Mouse (Mus musculus) midbrain, embryonic 12.5 days (tissue): ENCODE results near the gene Chrnb2. TPM values are rescaled to one million over a fixed set of nuclear protein-coding genes. Genes with fewer than 3 reads are reported as not detected.

ENCODE experiments used
- ATAC-seq: fragments of 200-750 bp; cut with Nextera tagmentation; 2 replicates; pipeline ENCODE4 v1.8.0; 2017; ENCODE audit warnings: low read depth, moderate TSS enrichment, moderate library complexity; ENCODE audit not compliant: low FRiP score
- H3K27ac ChIP-seq: fragments of 300-500 bp; sonication (generic); replicated peaks from 2 replicates; pipeline ENCODE4 v1.5.1; 2016; ENCODE audit warnings: mild to moderate bottlenecking
- H3K27me3 ChIP-seq: fragments of 300-500 bp; sonication (generic); 2 replicates; pipeline ENCODE4 v1.6.1; 2016; ENCODE audit warnings: mild to moderate bottlenecking
- H3K36me3 ChIP-seq: fragments of 300-500 bp; sonication (generic); 2 replicates; pipeline ENCODE4 v1.6.1; 2016
- H3K4me1 ChIP-seq: fragments of 300-500 bp; sonication (generic); 2 replicates; pipeline ENCODE4 v1.6.1; 2016
- H3K4me2 ChIP-seq: fragments of 300-500 bp; sonication (generic); replicated peaks from 2 replicates; pipeline ENCODE4 v1.6.1; 2016; ENCODE audit warnings: mild to moderate bottlenecking, moderate library complexity
- H3K4me3 ChIP-seq: fragments of 300-500 bp; sonication (generic); 2 replicates; pipeline ENCODE4 v1.5.1; 2016; ENCODE audit warnings: mild to moderate bottlenecking
- H3K9ac ChIP-seq: fragments of 300-500 bp; sonication (generic); replicated peaks from 2 replicates; pipeline ENCODE4 v1.6.1; 2016; ENCODE audit warnings: mild to moderate bottlenecking, moderate library complexity
- H3K9me3 ChIP-seq: fragments of 300-500 bp; sonication (generic); 2 replicates; pipeline ENCODE4 v1.6.1; 2016; ENCODE audit warnings: mild to moderate bottlenecking
- WGBS: fragments of 180-500 bp; shearing (Covaris S2); methylation state at CpG from one replicate; pipeline ENCODE4 v1.1.7; 2016; 5-methylcytosine and 5-hydroxymethylcytosine counted together
- polyA plus RNA-seq: library from polyadenylated mRNA; unstranded; fragments of >200 nt; fragmentation: Nextera tagmentation; extraction: Ambion mirVana; gene quantifications from 2 replicates; pipeline ENCODE4 v1.2.1, GENCODE M21; 2016

Chrnb2 gene
- polyA plus RNA-seq, 1 experiment from 2014 or later: 24.7 TPM

DNA sequence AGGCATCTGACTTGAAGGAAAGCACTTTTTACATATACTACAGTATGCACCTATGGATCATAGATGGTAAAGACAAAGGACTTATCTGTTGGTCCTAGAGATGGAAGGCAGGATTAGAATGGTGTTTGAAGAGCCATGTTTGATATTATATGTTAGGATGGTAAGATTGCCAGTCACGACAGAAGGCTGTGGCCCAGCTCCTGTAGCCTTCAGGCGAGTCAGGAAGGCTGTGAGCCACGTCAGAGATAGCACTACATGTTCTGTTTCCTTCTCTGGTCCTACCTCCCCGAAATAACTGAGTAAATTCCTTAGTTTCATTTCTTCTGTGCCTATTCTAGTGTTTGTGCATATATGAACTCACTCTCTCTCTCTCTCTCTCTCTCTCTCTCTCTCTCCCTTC is 32.3 kb downstream of the Chrnb2 start:
- no peaks in the 10 kb centered on the region for H3K9me3 ChIP-seq
- H3K36me3 ChIP-seq: peaks cover 18% of the 10 kb centered on the region
- no peak overlapping the region for H3K4me2 ChIP-seq
- no peak overlapping the region for H3K9ac ChIP-seq
- H3K27me3 ChIP-seq: no peaks in the 10 kb centered on the region
- no peak overlapping the region for H3K27ac ChIP-seq
- peaks cover 19% of the 10 kb centered on the region for H3K4me1 ChIP-seq
- H3K4me3 ChIP-seq: no peak overlapping the region
- no peak for ATAC-seq
- 84% methylated on average over 4 of the region's 4 CpGs for WGBS

DNA sequence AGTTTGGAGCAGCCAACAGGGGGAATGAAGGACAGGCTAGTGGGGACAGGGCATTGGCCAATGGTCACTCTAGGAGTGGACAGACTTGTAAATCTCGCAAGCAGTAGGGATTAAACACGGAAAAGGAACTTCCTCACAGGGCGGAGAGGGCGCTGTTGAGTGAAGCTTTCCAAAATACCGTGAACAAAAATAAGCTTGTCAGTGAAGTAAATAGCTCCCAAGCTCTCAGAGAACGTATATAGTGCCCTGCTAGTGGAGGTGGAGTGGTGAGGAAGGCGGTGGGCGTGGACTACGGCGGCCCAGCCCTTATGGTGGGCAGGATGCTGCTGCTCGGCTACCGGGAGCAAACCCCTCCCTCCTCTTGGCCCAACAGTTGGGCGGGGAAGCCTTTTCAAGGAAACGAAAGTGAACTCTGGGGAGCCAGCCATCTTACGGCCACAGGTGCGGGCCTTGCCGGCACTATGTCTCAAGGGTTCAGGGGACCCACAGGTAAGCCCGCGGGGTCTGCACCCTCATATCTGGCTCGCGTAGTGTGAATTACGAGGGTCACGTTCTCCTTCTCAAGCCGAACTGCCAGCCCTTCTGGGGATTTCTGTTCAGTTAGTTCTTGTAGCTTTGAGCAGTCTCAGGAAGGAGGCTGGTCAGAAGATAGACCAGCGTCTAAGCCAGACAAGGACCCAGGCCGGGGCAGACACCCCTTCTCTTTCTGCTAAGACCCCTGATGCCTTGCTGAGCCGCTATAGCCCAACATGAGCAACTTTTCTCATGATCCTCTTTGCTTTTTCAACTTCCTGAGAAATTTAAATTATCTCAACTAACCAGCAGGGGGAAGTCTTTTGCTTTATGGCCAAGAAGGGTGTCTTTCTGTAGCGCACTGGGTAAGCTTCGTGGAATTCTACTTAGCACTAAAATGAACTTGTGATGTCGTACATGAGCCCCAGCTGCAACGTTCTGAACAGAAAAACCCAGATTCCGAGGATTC is 33.8 kb downstream of the Chrnb2 start:
- ATAC-seq: peak; percentile 77
- Histone ChIP-seq H3K4me3 (peak overlapping the region; percentile 44), H3K36me3 (peaks cover 7% of the 10 kb centered on the region), H3K4me2 (peak overlapping the region; percentile 61), H3K9me3 (no peaks in the 10 kb centered on the region), H3K4me1 (peaks cover 19% of the 10 kb centered on the region), H3K27ac (no peak overlapping the region), H3K9ac (peak overlapping the region; percentile 55), H3K27me3 (no peaks in the 10 kb centered on the region)
- 3% methylated on average over 32 of the region's 32 CpGs for WGBS

- Histone ChIP-seq H3K27ac (no peak overlapping the region), H3K4me2 (no peak overlapping the region), H3K9me3 (no peaks in the 10 kb centered on the region), H3K4me1 (peaks cover 19% of the 10 kb centered on the region), H3K4me3 (no peak overlapping the region), H3K27me3 (no peaks in the 10 kb centered on the region), H3K36me3 (no peaks in the 10 kb centered on the region), H3K9ac (no peak overlapping the region)
- 86% methylated on average over 2 of the region's 2 CpGs for WGBS
- ATAC-seq: no peak
Observed at GRCm38 (mm10) chr3:89728848-89729247, 35.6 kb downstream of the Chrnb2 start.

GRCm38 (mm10) chr3:89727028-89727427 is 37.4 kb downstream of the Chrnb2 start:
- Histone ChIP-seq H3K4me3 (no peak overlapping the region), H3K4me2 (no peak overlapping the region), H3K4me1 (peaks cover 26% of the 10 kb centered on the region), H3K9me3 (no peaks in the 10 kb centered on the region), H3K36me3 (no peaks in the 10 kb centered on the region), H3K27ac (no peak overlapping the region), H3K9ac (no peak overlapping the region), H3K27me3 (no peaks in the 10 kb centered on the region)
- 28% methylated on average over 4 of the region's 4 CpGs for WGBS
- no peak for ATAC-seq

GRCm38 (mm10) chr3:89723400-89724084 is 40.9 kb downstream of the Chrnb2 start:
- Histone ChIP-seq H3K9me3 (no peaks in the 10 kb centered on the region), H3K27ac (peak overlapping the region; percentile 39), H3K9ac (no peak overlapping the region), H3K36me3 (0 out of 2 replicates have a peak, but pooled peaks cover under 1% of the 10 kb centered on the region), H3K27me3 (no peaks in the 10 kb centered on the region), H3K4me3 (no peak overlapping the region), H3K4me2 (no peak overlapping the region), H3K4me1 (0 out of 2 replicates have a peak, but pooled peaks cover 6% of the 10 kb centered on the region)
- WGBS: 82% methylated on average over 7 of the region's 7 CpGs
- ATAC-seq: no peak

DNA sequence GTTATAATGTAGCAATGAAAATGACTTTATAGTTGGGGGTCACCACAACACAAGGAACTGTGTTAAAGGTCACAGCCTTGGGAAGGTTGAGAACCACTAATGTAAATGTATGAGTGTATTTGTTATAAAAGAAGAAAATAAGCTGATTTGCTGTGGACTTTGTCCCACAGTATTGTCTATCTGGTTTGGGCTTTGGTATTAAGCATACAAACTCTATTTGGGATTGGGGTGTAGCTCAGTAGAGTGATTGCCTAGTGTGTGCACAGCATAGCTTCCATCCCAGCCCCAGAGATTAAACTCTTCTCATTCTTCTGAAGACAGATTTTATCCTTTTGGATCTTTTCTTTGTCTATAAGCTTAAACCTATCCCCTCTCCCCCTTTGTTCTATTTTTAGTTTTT is 42.4 kb downstream of the Chrnb2 start:
- H3K4me3 ChIP-seq: no peak overlapping the region
- no peak for ATAC-seq
- 0 out of 2 replicates have a peak, but pooled peaks cover 4% of the 10 kb centered on the region for H3K36me3 ChIP-seq
- no peak overlapping the region for H3K4me2 ChIP-seq
- no peak overlapping the region for H3K9ac ChIP-seq
- no peak overlapping the region for H3K27ac ChIP-seq
- H3K9me3 ChIP-seq: no peaks in the 10 kb centered on the region
- H3K27me3 ChIP-seq: no peaks in the 10 kb centered on the region
- 0 out of 2 replicates have a peak, but pooled peaks cover 6% of the 10 kb centered on the region for H3K4me1 ChIP-seq

- WGBS: 64% methylated on average over 6 of the region's 6 CpGs
- Histone ChIP-seq H3K36me3 (0 out of 2 replicates have a peak, but pooled peaks cover 4% of the 10 kb centered on the region), H3K4me1 (peaks cover 17% of the 10 kb centered on the region), H3K4me2 (peak overlapping the region; percentile 85), H3K4me3 (peak overlapping the region; percentile 100), H3K27ac (no peak overlapping the region), H3K9ac (peak overlapping the region; percentile 98), H3K27me3 (peaks cover 14% of the 10 kb centered on the region; the same call in 1 of the 2 replicates), H3K9me3 (no peaks in the 10 kb centered on the region)
- ATAC-seq: no peak
Observed at GRCm38 (mm10) chr3:89715967-89716256, 48.5 kb downstream of the Chrnb2 start.

GRCm38 (mm10) chr3:89715207-89715966 is 49.0 kb downstream of the Chrnb2 start:
- Histone ChIP-seq H3K27ac (peak overlapping the region; percentile 81), H3K4me3 (peak overlapping the region; percentile 100), H3K9me3 (no peaks in the 10 kb centered on the region), H3K27me3 (peaks cover 14% of the 10 kb centered on the region; the same call in 1 of the 2 replicates), H3K36me3 (0 out of 2 replicates have a peak, but pooled peaks cover 4% of the 10 kb centered on the region), H3K4me2 (peak overlapping the region; percentile 85), H3K9ac (peak overlapping the region; percentile 98), H3K4me1 (peaks cover 17% of the 10 kb centered on the region)
- 2% methylated on average over 50 of the region's 59 CpGs for WGBS
- ATAC-seq: peak; percentile 77

GRCm38 (mm10) chr3:89714359-89715206 is 49.8 kb downstream of the Chrnb2 start, which contains the start of gene Adar:
Adar (plus strand) TSS chr3:89715022.
- ATAC-seq: peak; percentile 79
- peak within 1 kb of the TSS; percentile 85 for H3K4me2 ChIP-seq
- H3K27me3 ChIP-seq: peaks cover 14% of the 10 kb centered on the region; the same call in 1 of the 2 replicates
- WGBS: 7% methylated on average over 24 of the region's 28 CpGs
- no peaks in the 10 kb centered on the region for H3K9me3 ChIP-seq
- H3K27ac ChIP-seq: peak within 1 kb of the TSS; percentile 81
- H3K36me3 ChIP-seq: 0 out of 2 replicates have a peak, but pooled peaks cover 4% of the 10 kb centered on the region
- H3K4me3 ChIP-seq: peak within 1 kb of the TSS; percentile 100
- peaks cover 17% of the 10 kb centered on the region for H3K4me1 ChIP-seq
- H3K9ac ChIP-seq: peak within 1 kb of the TSS; percentile 98

DNA sequence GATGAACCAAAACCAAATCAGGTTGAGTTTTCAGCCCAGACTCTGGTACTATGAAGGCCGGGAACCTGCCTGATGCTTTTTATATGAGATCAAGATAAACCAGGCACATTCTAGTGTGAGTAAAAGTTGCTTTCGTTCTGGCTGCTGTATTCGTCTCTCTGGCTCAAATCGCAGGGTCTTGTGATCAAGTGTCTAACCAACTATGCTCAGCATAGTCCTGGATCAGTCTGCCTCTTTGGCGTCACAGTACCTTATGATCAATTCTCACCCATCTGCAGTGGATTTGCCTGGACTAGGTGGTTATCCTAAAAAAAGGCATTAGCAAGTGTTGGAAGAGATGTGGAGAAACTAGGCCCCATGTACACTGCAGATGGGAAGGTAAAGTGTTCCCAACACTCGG is 60.4 kb downstream of the Chrnb2 start:
- Histone ChIP-seq H3K4me2 (no peak overlapping the region), H3K36me3 (no peaks in the 10 kb centered on the region), H3K4me3 (no peak overlapping the region), H3K27me3 (no peaks in the 10 kb centered on the region; the same call in 1 of the 2 replicates), H3K9me3 (no peaks in the 10 kb centered on the region), H3K9ac (no peak overlapping the region), H3K27ac (no peak overlapping the region), H3K4me1 (no peaks in the 10 kb centered on the region)
- no peak for ATAC-seq
- WGBS: 83% methylated on average over 6 of the region's 6 CpGs

DNA sequence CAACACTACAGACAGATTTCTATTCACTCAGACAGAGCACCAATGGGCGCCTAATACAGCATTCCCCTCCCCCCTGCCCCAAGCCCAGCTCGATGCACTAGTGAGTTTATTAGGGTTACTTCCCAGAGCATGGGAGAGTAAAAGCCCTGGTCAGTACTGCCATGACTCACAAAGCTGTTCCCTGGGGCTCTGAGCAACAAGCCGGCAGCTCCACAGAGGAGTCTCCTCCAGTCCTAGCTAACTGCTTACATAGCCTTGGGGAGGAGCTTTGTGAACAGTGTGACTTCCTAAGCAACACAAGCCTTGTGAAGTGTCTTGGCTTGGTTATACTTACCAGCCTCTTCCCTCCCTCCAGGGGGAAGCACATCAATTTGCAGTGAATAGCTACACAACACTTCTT is 60.8 kb downstream of the Chrnb2 start:
- Histone ChIP-seq H3K4me3 (no peak overlapping the region), H3K4me1 (no peaks in the 10 kb centered on the region), H3K27me3 (no peaks in the 10 kb centered on the region; the same call in 1 of the 2 replicates), H3K36me3 (no peaks in the 10 kb centered on the region), H3K9ac (no peak overlapping the region), H3K4me2 (no peak overlapping the region), H3K27ac (no peak overlapping the region), H3K9me3 (no peaks in the 10 kb centered on the region)
- ATAC-seq: no peak
- WGBS: 50% methylated on average over 3 of the region's 3 CpGs
